In the genomic region with DNA sequence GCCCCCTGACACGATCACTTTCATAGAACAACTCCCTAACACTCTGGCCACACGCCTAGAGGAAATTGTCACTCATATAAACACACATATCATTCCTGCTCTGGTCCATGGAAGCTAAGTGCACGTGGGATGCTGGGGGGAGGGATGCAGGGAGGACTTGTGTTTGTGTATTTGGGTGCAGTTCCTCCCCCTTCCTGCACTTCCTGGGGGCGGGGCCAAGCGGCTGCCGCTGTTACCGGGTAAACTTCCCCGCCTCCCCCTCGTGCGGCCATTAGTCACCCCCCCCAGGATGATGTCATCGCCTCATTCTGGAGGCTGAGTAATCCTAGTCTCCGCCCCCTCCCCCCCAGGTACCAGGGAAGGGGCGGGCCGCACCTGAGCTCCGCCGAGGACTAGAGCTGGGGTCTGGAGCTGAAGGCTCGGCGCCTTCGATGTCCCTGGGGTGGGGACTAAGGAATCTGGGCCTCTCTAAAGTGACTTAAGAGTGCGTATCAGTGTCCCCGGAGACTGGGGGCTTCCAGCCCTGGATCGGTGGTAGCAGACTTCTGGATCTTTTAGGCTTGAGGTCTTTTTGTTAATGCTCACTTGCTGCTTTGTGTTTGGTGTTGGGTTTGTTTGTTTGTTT, we compare ENCODE assay signal across 8 mouse cellular contexts. TPM values are rescaled to one million over a fixed set of nuclear protein-coding genes. Genes with fewer than 3 reads are reported as not detected.
DNase-seq lines count a peak whose midpoint lies in the region; ATAC-seq and TF ChIP-seq lines count a peak whose summit lies in the region.

No protein-coding gene starts in this region.

- no peaks in the 10 kb centered on the region for H3K9me3 ChIP-seq in hindbrain, embryonic 14.5 days (ENCODE audit: control insufficient read depth, low read length)

- peak overlapping the region; percentile 74 for H3K4me2 ChIP-seq in hindbrain, embryonic 14.5 days (replicated peaks)

- under 1% methylated on average over 22 of the region's 22 CpGs for WGBS in hindbrain, embryonic 14.5 days

- H3K4me3 ChIP-seq in hindbrain, embryonic 14.5 days (replicated peaks; ENCODE audit: low read length) = peak overlapping the region; percentile 32
- peak overlapping the region; percentile 41 for H3K4me3 ChIP-seq in left cerebral cortex, adult 2 months

- peak; percentile 96 for DNase-seq in R1 (ENCODE audit: low read depth, low spot score)
- peak; percentile 93 to 99 for DNase-seq in cerebellum, postnatal 14 days
- DNase-seq in frontal cortex, postnatal 25 days (ENCODE audit: low spot score in 2 of 2) = peak; percentile 56 to 62
- peak; percentile 79 for DNase-seq in hindbrain, embryonic 14.5 days (ENCODE audit: low spot score)
- peak; percentile 79 to 84 for DNase-seq in left cerebral cortex, adult 2 months (ENCODE audit: extremely low spot score in 1 of 2, low spot score in 2 of 2)
- peak; percentile 82 for DNase-seq in right cerebral cortex, adult 18-20 months
- DNase-seq in urinary bladder, postnatal 14 days (ENCODE audit: low spot score) = peak; percentile 92

- ATAC-seq in hindbrain, embryonic 14.5 days (ENCODE audit: low FRiP score) = 0 out of 2 replicates have a peak, but pooled peaks have one; percentile 2
- peak; percentile 68 for ATAC-seq in megakaryocyte, adult 5-6 weeks (ENCODE audit: poor library complexity, severe bottlenecking)

- no peaks in the 10 kb centered on the region for H3K27me3 ChIP-seq in hindbrain, embryonic 14.5 days (ENCODE audit: control insufficient read depth, insufficient read depth, low read length)

- H3K36me3 ChIP-seq in hindbrain, embryonic 14.5 days (replicated peaks; ENCODE audit: control insufficient read depth, insufficient read depth) = no peaks in the 10 kb centered on the region

- peaks cover 22% of the 10 kb centered on the region for H3K4me1 ChIP-seq in hindbrain, embryonic 14.5 days (replicated peaks; ENCODE audit: control insufficient read depth, insufficient read depth, low read length)

- TF ChIP-seq CTCF in left cerebral cortex, adult 2 months (IDR thresholded peaks at IDR 0.05) = peak; percentile 51

- peak overlapping the region; percentile 47 for H3K27ac ChIP-seq in hindbrain, embryonic 14.5 days
- peak overlapping the region; percentile 91 for H3K27ac ChIP-seq in left cerebral cortex, adult 2 months

- H3K9ac ChIP-seq in hindbrain, embryonic 14.5 days = peak overlapping the region; percentile 56

- intact Hi-C loops in left cerebral cortex, adult 2 months (cut with DNase I) = loop anchor here (5.0 kb wide), 1 partner anchor 320 kb away; no protein-coding TSS in a partner anchor

RNA-seq across cellular contexts. Expression of gene Ccdc9, which starts 10.3 kb away (rescaled TPM):
- polyA plus RNA-seq in hindbrain, embryonic 14.5 days (2014; fragmentation: Nextera tagmentation; extraction: Ambion mirVana) = 17.0 TPM in 2 replicates
- 10 to 100 TPM; 94.3 to 95.1 TPM for total RNA-seq in left cerebral cortex, adult 2 months (2021)
- 26.0 and 30.3 TPM in 2 replicates for total RNA-seq in megakaryocyte, adult 5-6 weeks (2015)
- total RNA-seq in megakaryocyte, adult 5-6 weeks (2017) = 117 and 121 TPM in 2 replicates

RNA-seq across cellular contexts. Expression of gene Bbc3, which starts 11.3 kb away (rescaled TPM):
- polyA plus RNA-seq in hindbrain, embryonic 14.5 days (2014; fragmentation: Nextera tagmentation; extraction: Ambion mirVana) = 20.3 and 21.0 TPM in 2 replicates
- 1 to 10 TPM; 9.1 to 9.7 TPM for total RNA-seq in left cerebral cortex, adult 2 months (2021)
- 1.5 and 3.3 TPM in 2 replicates for total RNA-seq in megakaryocyte, adult 5-6 weeks (2015)
- total RNA-seq in megakaryocyte, adult 5-6 weeks (2017) = 1.1 and 3.0 TPM in 2 replicates

RNA-seq across cellular contexts. Expression of gene Inafm1, which starts 23.5 kb away (rescaled TPM):
- polyA plus RNA-seq in hindbrain, embryonic 14.5 days (2014; fragmentation: Nextera tagmentation; extraction: Ambion mirVana) = 51.3 and 51.6 TPM in 2 replicates
- 10 to 100 TPM; 36.7 to 41.3 TPM for total RNA-seq in left cerebral cortex, adult 2 months (2021)
- total RNA-seq in megakaryocyte, adult 5-6 weeks (2015) = 7.3 and 8.7 TPM in 2 replicates
- 3.7 and 5.4 TPM in 2 replicates for total RNA-seq in megakaryocyte, adult 5-6 weeks (2017)

RNA-seq across cellular contexts. Expression of gene C5ar1, which starts 37.5 kb away (rescaled TPM):
- 2.1 and 2.8 TPM in 2 replicates for polyA plus RNA-seq in hindbrain, embryonic 14.5 days (2014; fragmentation: Nextera tagmentation; extraction: Ambion mirVana)
- 1 to 10 TPM; 1.3 to 1.7 TPM for total RNA-seq in left cerebral cortex, adult 2 months (2021)
- total RNA-seq in megakaryocyte, adult 5-6 weeks (2015) = 49.8 TPM in 2 replicates
- total RNA-seq in megakaryocyte, adult 5-6 weeks (2017) = 13.6 and 22.2 TPM in 2 replicates

RNA-seq across cellular contexts. Expression of gene C5ar2, which starts 52.9 kb away (rescaled TPM):
- 0.13 TPM in 1 of 2 replicates, not detected in the other for polyA plus RNA-seq in hindbrain, embryonic 14.5 days (2014; fragmentation: Nextera tagmentation; extraction: Ambion mirVana)
- under 1 TPM; 0.42 to 0.54 TPM for total RNA-seq in left cerebral cortex, adult 2 months (2021)
- 5.7 and 7.4 TPM in 2 replicates for total RNA-seq in megakaryocyte, adult 5-6 weeks (2015)
- 6.9 and 10.7 TPM in 2 replicates for total RNA-seq in megakaryocyte, adult 5-6 weeks (2017)

Comparison
In these comparisons a context has a peak if more than half of its experiments do, and no peak if none do; other contexts are left out.
1. Peak in every context shown above with its lines: DNase-seq, ATAC-seq, H3K4me3 ChIP-seq and H3K27ac ChIP-seq.